Mouse (Mus musculus) layer of hippocampus, postnatal 14 days (tissue): ENCODE measurements at regions not wholly inside any gene's neighbourhood (a gene's known extent, or its start where the extent isn't known, plus 50 kb on each side); places are given as distances from the start of the nearest gene placed in this dataset.

ENCODE experiments used
- DNase-seq, 2 experiments: peaks; one replicate each; pipeline ENCODE4 v3.0.0; 2021 to 2022; ENCODE audit warnings: low spot score in 2 of 2, mixed read lengths in 1 of 2

DNA sequence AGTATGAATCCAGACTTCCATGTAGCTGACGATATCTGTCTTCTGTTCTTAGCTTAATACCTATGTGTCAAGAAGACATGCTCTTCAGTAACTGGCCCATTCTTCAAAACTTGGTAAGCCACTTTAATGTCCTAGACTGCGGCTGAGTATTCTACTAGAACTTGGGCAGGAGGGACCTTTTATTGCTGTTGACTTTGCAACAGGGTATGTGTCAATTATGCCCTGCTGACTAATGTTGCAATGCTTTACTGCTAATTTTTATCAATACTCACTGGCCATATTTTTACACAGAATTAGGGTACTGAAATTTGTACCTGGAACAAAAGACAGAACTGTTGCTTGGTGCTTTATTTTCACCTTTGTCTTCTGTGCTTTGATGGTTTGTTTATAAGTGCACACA, 746.9 kb downstream of the Ppargc1a start:
- DNase-seq = no peak

DNA sequence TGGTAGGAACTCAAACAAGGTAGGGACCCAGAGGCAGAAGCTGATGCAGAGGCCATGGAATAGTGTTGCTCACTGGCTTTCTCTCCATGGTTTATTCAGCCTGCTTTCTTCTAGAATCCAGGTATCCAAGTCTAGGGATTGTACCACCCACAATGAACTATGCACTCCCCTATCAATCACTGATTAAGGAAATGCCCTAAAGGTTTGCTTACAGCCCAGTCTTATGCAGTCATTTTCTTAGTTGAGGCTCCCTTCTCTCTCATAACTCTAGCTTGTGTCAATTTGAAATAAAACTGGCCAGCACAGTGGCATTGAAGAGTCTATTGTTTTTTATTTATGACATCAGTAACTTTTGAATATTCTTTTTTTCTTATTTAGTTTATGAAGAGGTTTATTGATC, 747.6 kb downstream of the Ppargc1a start:
- no peak for DNase-seq

GRCm38 (mm10) chr5:50795310-50795709, 736.5 kb upstream of the Adgra3 start:
- no peak for DNase-seq

- DNase-seq = no peak
Measured at GRCm38 (mm10) chr5:50794453-50795169, 735.8 kb upstream of the Adgra3 start.

- DNase-seq = no peak
Measured at GRCm38 (mm10) chr5:50793558-50793957, 734.8 kb upstream of the Adgra3 start.

GRCm38 (mm10) chr5:50785273-50785672, 726.5 kb upstream of the Adgra3 start:
- DNase-seq = no peak

GRCm38 (mm10) chr5:50779138-50779537, 720.3 kb upstream of the Adgra3 start:
- DNase-seq = no peak

DNA sequence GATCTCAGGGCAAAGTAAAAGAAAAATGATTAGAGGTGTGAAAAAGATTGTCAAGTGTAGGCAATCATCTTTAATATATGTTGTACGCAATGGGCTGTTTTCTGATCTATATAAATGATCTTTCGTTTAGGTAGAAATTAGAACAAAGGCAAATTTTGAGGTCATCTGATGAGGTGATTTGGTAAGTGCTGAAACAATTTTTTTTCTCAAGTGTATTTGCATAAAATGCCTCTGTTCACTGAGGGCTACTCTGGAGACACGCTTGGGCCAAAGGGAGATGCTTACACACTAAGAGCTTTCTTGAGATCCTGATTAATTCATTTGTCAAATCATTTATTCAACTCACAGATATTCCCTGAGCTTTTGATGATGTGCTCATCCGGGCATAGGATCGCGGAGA, 719.4 kb upstream of the Adgra3 start:
- DNase-seq = no peak

DNA sequence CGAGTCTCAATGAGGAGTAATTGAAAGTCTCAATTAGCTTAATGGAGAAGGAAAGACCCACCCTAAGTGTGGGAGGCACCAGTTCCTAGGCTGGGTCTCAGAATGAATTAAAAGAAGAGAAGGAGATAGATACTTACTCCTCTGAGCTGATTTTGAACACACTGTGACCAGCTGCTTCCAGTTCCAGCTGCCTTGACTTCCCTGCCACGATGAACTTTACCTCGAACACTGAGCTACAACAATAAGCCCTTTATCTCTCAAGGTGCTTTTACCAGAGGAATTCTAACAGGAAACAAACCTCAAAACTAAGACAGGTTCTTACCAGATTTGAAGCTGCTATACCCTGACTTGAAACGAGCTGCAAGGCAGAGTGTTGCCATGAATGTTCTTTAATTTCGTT, 703.5 kb upstream of the Adgra3 start:
- no peak for DNase-seq

GRCm38 (mm10) chr5:50760386-50760785, 701.6 kb upstream of the Adgra3 start:
- no peak for DNase-seq

DNA sequence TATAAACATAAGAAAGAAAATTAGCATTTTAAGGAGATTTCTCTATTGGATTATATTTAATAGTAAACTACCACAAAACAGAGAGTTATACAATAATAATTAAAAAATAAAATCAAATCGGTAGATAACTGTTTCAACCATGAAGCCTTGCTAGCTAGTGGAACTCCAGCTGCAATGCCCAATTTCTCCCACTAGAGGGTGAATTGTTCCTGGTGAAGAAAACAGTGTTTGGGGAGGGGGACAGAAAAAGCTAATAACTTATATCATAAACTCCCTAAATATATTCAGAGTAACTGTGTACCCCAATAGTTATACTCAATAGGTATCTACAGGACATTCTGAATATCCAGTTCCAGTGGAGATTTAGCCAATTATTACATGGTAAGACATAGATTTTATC, 694.0 kb upstream of the Adgra3 start:
- peak; percentile 16 to 37 for DNase-seq

GRCm38 (mm10) chr5:50751358-50751757, 692.6 kb upstream of the Adgra3 start:
- no peak for DNase-seq

- DNase-seq = no peak
Measured at GRCm38 (mm10) chr5:50743030-50743429, 684.2 kb upstream of the Adgra3 start.

- no peak for DNase-seq
Measured at GRCm38 (mm10) chr5:50733711-50734110, 674.9 kb upstream of the Adgra3 start.

GRCm38 (mm10) chr5:50728337-50729003, 669.7 kb upstream of the Adgra3 start:
- DNase-seq = no peak

DNA sequence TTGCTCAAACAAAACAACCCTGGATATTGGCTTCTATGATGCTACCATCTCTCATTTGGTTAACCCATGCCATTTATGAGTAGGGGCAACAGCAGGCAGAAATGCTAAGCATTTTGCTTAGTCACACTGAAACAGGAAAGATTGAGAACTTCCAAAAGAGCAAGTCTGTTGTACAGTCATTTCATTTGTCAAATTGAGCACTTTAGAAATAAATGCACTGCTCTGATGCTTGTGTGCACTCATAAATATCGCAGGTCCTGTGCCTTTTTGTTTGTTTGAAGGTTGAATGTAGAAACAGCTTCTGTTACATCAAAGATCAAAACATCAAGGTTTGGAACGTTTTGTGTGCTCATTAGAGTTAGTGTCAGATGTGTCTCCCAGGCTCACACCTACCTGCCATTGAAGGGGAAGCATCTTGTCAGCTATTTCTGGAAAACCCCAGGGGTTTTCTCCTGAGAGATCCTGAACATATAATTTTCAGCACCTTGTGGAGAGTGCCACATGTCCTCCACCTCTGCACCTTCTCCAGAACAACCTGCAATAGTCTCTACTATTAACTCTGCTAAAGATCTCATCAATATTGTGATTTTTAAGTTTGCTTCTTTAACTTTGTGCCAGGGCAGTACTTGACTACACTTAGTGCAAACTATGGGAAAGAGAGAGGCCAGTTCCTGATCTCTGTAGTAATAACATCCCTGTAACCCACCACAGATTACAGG, 648.3 kb upstream of the Adgra3 start:
- DNase-seq = peak in 1 of 2 experiments; percentile 2

GRCm38 (mm10) chr5:50698084-50698483, 639.3 kb upstream of the Adgra3 start:
- DNase-seq = peak in 1 of 2 experiments; percentile 18

- DNase-seq = peak in 1 of 2 experiments; percentile 8
Measured at GRCm38 (mm10) chr5:50697588-50697987, 638.8 kb upstream of the Adgra3 start.

DNA sequence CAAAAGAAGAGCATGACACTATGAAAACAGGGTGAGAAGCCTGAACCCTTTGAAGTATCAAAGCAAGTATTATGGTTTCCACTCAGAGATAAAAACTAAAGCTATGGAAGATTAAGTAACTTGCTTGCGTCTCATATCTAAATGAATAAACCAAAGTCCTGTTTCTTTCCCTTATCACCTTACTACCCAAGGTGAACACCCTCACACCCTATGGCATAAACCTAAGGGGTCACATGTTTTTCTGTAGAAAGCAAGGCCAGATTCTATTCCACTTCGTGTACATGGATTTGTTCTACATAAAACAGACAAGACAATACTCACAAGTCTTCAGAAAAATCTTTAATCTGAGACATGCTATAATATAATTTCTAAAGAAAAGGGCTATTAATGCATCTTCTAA, 629.6 kb upstream of the Adgra3 start:
- no peak for DNase-seq

DNA sequence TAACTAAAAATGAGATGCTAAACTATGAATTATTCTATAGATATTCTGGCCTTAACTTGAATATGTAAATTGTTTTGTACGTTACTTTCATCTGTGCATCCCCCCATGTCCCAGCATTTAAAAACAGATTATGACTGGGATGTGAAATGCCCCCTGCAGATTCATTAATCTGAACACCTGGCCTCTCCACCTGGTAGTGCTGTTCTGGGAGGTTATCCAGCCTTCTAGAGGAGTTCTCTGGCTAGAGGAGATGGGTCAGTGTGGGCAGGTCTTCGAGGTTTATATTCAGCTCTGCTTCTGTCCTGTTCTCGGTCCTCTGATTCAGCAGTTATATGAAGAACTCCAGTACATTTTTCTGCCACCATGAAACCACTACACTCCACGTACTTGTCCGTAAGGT, 625.2 kb upstream of the Adgra3 start:
- no peak for DNase-seq

DNA sequence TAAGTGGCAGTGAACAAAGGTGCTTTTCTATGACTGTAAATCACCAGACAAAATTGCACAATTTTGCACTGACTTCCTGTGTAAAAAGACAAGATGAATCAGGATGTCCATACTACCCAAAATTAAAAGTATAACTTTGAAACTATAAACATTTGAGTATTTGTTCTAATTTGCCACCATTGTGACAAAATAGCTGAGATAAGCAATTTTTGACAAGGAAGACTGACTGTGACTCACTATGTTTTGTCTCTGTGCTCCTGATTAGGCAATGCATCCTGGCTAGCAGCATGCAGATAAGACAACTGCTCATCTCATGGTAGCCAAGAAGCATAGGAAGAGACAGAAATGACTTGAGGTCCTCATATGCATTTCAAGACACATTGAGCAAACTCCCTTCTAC, 577.7 kb upstream of the Adgra3 start:
- DNase-seq = no peak

DNA sequence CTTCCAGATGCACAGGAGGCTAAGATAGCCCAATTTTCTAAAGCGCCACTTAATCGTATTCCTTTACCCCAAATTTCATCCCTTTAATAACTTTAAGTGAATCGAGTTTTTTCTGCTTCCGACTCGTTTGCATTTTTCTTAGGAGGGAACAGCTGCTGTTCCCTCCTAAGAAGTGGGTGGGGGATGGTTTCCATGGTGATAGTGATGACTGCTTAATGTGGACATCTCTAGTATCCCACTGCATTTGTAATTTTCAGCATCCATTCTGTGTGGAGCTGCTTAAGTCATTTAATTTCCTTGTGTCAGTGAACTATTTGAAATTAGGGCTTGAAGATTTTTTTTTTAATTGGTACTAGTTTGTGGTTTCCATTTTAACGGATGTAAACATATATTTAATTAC, 567.8 kb upstream of the Adgra3 start:
- peak in 1 of 2 experiments; percentile 33 for DNase-seq
